Mouse (Mus musculus): ENCODE measurements around the gene Nat8f2.
"Not testable (repeated sequence)": the region's sequence is repeated elsewhere in the genome, so short reads cannot be mapped to it uniquely, and the experiment has no call there.

The Nat8f2 gene

GRCm38 (mm10) chr6:85869006-85869405 lies at the start of gene Nat8f2:
Nat8f2 (minus strand) TSS chr6:85869158.
- not testable (repeated sequence) for DNase-seq (ENCODE audit: low read depth in 2 of 2, low spot score in 2 of 2)

- not testable (repeated sequence) for DNase-seq (ENCODE audit: low read depth in 2 of 2, low spot score in 2 of 2)
Observed at GRCm38 (mm10) chr6:85918341-85918740, 49.4 kb upstream of the Nat8f2 start.

- DNase-seq (ENCODE audit: low read depth in 2 of 2, low spot score in 2 of 2), result no peak
Observed at GRCm38 (mm10) chr6:85916596-85916995, 47.6 kb upstream of the Nat8f2 start.

- peak; percentile 80 to 86 for DNase-seq (ENCODE audit: low read depth in 2 of 2, low spot score in 2 of 2)
Observed at GRCm38 (mm10) chr6:85915539-85916513, 46.9 kb upstream of the Nat8f2 start, which contains the start of gene Nat8f1. Nat8f1 (minus strand) TSS chr6:85915687.

- no peak for DNase-seq (ENCODE audit: low read depth in 2 of 2, low spot score in 2 of 2)
Observed at GRCm38 (mm10) chr6:85915141-85915538, 46.2 kb upstream of the Nat8f2 start.

GRCm38 (mm10) chr6:85911587-85911986 lies 42.6 kb upstream of the Nat8f2 start, which contains the start of gene Tprkb:
Tprkb (plus strand) TSS chr6:85911865.
- no peak for DNase-seq (ENCODE audit: low read depth in 2 of 2, low spot score in 2 of 2)

- no peak for DNase-seq (ENCODE audit: low read depth in 2 of 2, low spot score in 2 of 2)
Observed at GRCm38 (mm10) chr6:85909704-85910103, 40.7 kb upstream of the Nat8f2 start.

- no peak for DNase-seq (ENCODE audit: low read depth in 2 of 2, low spot score in 2 of 2)
Observed at GRCm38 (mm10) chr6:85908341-85908740, 39.4 kb upstream of the Nat8f2 start.

- DNase-seq (ENCODE audit: low read depth in 2 of 2, low spot score in 2 of 2), result not testable (repeated sequence)
Observed at GRCm38 (mm10) chr6:85906911-85907351, 38.0 kb upstream of the Nat8f2 start.

- DNase-seq (ENCODE audit: low read depth in 2 of 2, low spot score in 2 of 2), result peak; percentile 81 to 87
Observed at GRCm38 (mm10) chr6:85904642-85905061, 35.7 kb upstream of the Nat8f2 start, which contains the start of gene Nat8f4. Nat8f4 (minus strand) TSS chr6:85904884.

- DNase-seq (ENCODE audit: low read depth in 2 of 2, low spot score in 2 of 2), result no peak
Observed at GRCm38 (mm10) chr6:85902303-85902702, 33.3 kb upstream of the Nat8f2 start.

GRCm38 (mm10) chr6:85898596-85899475 lies 29.9 kb upstream of the Nat8f2 start:
- DNase-seq (ENCODE audit: low read depth in 2 of 2, low spot score in 2 of 2), result not testable (repeated sequence)

- DNase-seq (ENCODE audit: low read depth in 2 of 2, low spot score in 2 of 2), result peak in 1 of 2 experiments; percentile 12
Observed at GRCm38 (mm10) chr6:85895061-85895648, 26.2 kb upstream of the Nat8f2 start.

GRCm38 (mm10) chr6:85888961-85889360 lies 20.0 kb upstream of the Nat8f2 start:
- DNase-seq (ENCODE audit: low read depth in 2 of 2, low spot score in 2 of 2), result no peak

- no peak for DNase-seq (ENCODE audit: low read depth in 2 of 2, low spot score in 2 of 2)
Observed at GRCm38 (mm10) chr6:85884311-85884710, 15.4 kb upstream of the Nat8f2 start.

- not testable (repeated sequence) for DNase-seq (ENCODE audit: low read depth in 2 of 2, low spot score in 2 of 2)
Observed at GRCm38 (mm10) chr6:85883246-85883645, 14.3 kb upstream of the Nat8f2 start.

- no peak for DNase-seq (ENCODE audit: low read depth in 2 of 2, low spot score in 2 of 2)
Observed at GRCm38 (mm10) chr6:85867726-85868690, 950 bp downstream of the Nat8f2 start.

- not testable (repeated sequence) for DNase-seq (ENCODE audit: low read depth in 2 of 2, low spot score in 2 of 2)
Observed at GRCm38 (mm10) chr6:85866995-85867394, 2.0 kb downstream of the Nat8f2 start.

GRCm38 (mm10) chr6:85866166-85866565 lies 2.8 kb downstream of the Nat8f2 start:
- not testable (repeated sequence) for DNase-seq (ENCODE audit: low read depth in 2 of 2, low spot score in 2 of 2)

All from CD8-positive naive resting alpha-beta T cell, adult 2 months (primary cell).